In the genomic region with DNA sequence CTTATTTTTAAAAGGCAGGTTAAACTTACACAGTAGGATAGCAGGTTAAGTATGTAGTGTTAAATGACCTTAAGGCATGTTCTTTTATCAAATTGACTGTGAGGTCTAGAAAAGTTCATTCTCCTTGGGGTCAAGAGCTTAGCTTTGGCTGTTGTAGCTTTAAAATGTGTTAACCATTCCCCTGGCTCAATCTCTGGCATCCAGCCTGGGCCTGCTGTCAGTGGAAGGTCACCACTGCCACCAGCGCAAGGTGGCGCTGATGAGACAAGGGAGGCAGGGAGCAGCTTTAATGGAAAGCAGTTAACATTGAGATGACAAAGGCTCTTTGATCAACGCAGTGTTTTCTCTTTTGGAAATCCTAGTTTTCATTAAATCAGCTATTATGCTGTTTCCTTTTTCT, we compare ENCODE assay signal across 9 mouse cellular contexts. TPM values are rescaled to one million over a fixed set of nuclear protein-coding genes. Genes with fewer than 3 reads are reported as not detected.
DNase-seq lines count a peak whose midpoint lies in the region; TF ChIP-seq lines count a peak whose summit lies in the region.
"Had no signal": no experiment of that assay in that cellular context is flagged by ENCODE, and none has a peak within 500 bp of the region (broad histone marks: within the 10 kb centered on the region; RNA-seq: fewer than 3 reads in every experiment).

No protein-coding gene starts in this region.

- H3K36me3 ChIP-seq in spleen, adult 2 months (ENCODE audit: control insufficient read depth, insufficient read depth, low read length), result peaks cover 19% of the 10 kb centered on the region
- peaks cover 14% of the 10 kb centered on the region for H3K36me3 ChIP-seq in small intestine, adult 2 months (ENCODE audit: control insufficient read depth, insufficient read depth, low read length)
- peaks cover 8% of the 10 kb centered on the region for H3K36me3 ChIP-seq in embryonic facial prominence, embryonic 10.5 days (replicated peaks)

- no peaks in the 10 kb centered on the region for H3K9me3 ChIP-seq in embryonic facial prominence, embryonic 10.5 days

- TF ChIP-seq CTCF in spleen, adult 2 months (IDR thresholded peaks at IDR 0.05; ENCODE audit: extremely low read depth, insufficient read depth, insufficient read length, insufficient replicate concordance), result peak; percentile 5; the same call in 1 of the 2 replicates
- TF ChIP-seq CTCF in small intestine, adult 2 months (IDR thresholded peaks at IDR 0.05; ENCODE audit: extremely low read depth, insufficient read length, insufficient replicate concordance, low read depth, low read length), result peak; percentile 49; the same call in 1 of the 2 replicates

- H3K4me3 ChIP-seq in spleen, adult 2 months (ENCODE audit: extremely low read depth, insufficient read depth, insufficient read length), result no peak overlapping the region
- no peak overlapping the region for H3K4me3 ChIP-seq in small intestine, adult 2 months (ENCODE audit: low read depth, low read length)
- no peak overlapping the region for H3K4me3 ChIP-seq in embryonic facial prominence, embryonic 10.5 days

- no peak for TF ChIP-seq POLR2A in spleen, adult 2 months (IDR thresholded peaks at IDR 0.05; ENCODE audit: low read depth, low read length)
- TF ChIP-seq POLR2A in small intestine, adult 2 months (IDR thresholded peaks at IDR 0.05; ENCODE audit: low read depth, low read length), result no peak

- no peaks in the 10 kb centered on the region for H3K4me1 ChIP-seq in spleen, adult 2 months (ENCODE audit: control insufficient read depth, insufficient read depth, insufficient read length)
- H3K4me1 ChIP-seq in small intestine, adult 2 months (ENCODE audit: control insufficient read depth, insufficient read depth, insufficient read length, low read length), result no peaks in the 10 kb centered on the region
- no peaks in the 10 kb centered on the region for H3K4me1 ChIP-seq in embryonic facial prominence, embryonic 10.5 days

- peak in 1 of 2 experiments; percentile 8 for DNase-seq in spleen, adult 2 months (ENCODE audit: low read depth in 1 of 2, low spot score in 2 of 2)
- DNase-seq in spleen, postnatal 36 days (ENCODE audit: low spot score in 2 of 2), result no peak
- DNase-seq in adrenal gland, adult 8-10 months, result peak; percentile 63
- peak; percentile 88 for DNase-seq in kidney, adult 9 months
- no peak for DNase-seq in embryonic facial prominence, embryonic 10.5 days (ENCODE audit: low spot score)
- DNase-seq in yolk sac, embryonic 10.5 days (ENCODE audit: low spot score), result no peak

- no peaks in the 10 kb centered on the region for H3K27me3 ChIP-seq in spleen, adult 2 months (ENCODE audit: control insufficient read depth, insufficient read depth, low read length)
- H3K27me3 ChIP-seq in small intestine, adult 2 months (ENCODE audit: control insufficient read depth, insufficient read depth, low read length), result no peaks in the 10 kb centered on the region
- H3K27me3 ChIP-seq in embryonic facial prominence, embryonic 10.5 days (replicated peaks; ENCODE audit: low read depth, poor library complexity, severe bottlenecking), result no peaks in the 10 kb centered on the region

- WGBS in spleen, adult 2 months, result 84% methylated on average over 3 of the region's 3 CpGs
- WGBS in small intestine, adult 2 months, result 71% methylated on average over 3 of the region's 3 CpGs
- 70% methylated on average over 3 of the region's 3 CpGs for WGBS in embryonic facial prominence, embryonic 10.5 days

- H3K27ac ChIP-seq in spleen, adult 2 months (ENCODE audit: insufficient read depth, low read length), result no peak overlapping the region
- no peak overlapping the region for H3K27ac ChIP-seq in small intestine, adult 2 months (ENCODE audit: insufficient read depth, low read depth, low read length)
- H3K27ac ChIP-seq in embryonic facial prominence, embryonic 10.5 days (replicated peaks), result no peak overlapping the region

RNA-seq across cellular contexts. Expression of a gene that starts 13.4 kb away (rescaled TPM):
- polyA plus RNA-seq in spleen, adult 2 months (2012; rRNA removed), result 3.8 and 6.4 TPM in 2 replicates
- 10 to 100 TPM; 20.8 to 24.5 (median 21.4) TPM for total RNA-seq in adrenal gland, adult 8-10 months (2022)
- 4.0 and 5.4 TPM in 2 replicates for polyA plus RNA-seq in small intestine, adult 2 months (2012; rRNA removed)
- polyA plus RNA-seq in embryonic facial prominence, embryonic 10.5 days (2016; fragmentation: Nextera tagmentation; extraction: Ambion mirVana), result 14.5 and 16.3 TPM in 2 replicates

RNA-seq across cellular contexts. Expression of a gene that starts 36.3 kb away (rescaled TPM):
- polyA plus RNA-seq in spleen, adult 2 months (2012; rRNA removed), result not detected in 2 replicates
- not detected for total RNA-seq in adrenal gland, adult 8-10 months (2022)
- not detected in 2 replicates for polyA plus RNA-seq in small intestine, adult 2 months (2012; rRNA removed)
- not detected in 2 replicates for polyA plus RNA-seq in embryonic facial prominence, embryonic 10.5 days (2016; fragmentation: Nextera tagmentation; extraction: Ambion mirVana)
- polyA plus RNA-seq: frontal cortex, adult 2 months; limb, embryonic 14.5 days had no signal

Comparison
In these comparisons a context has a peak if more than half of its experiments do, and no peak if none do; other contexts are left out.
1. DNase-seq: peak in adrenal gland, adult 8-10 months (single experiment) and kidney, adult 9 months (single experiment); none in spleen, postnatal 36 days (0 of 2), embryonic facial prominence, embryonic 10.5 days (single experiment) and yolk sac, embryonic 10.5 days (single experiment).